Mouse (Mus musculus): ENCODE results near the gene Kcnn1. TPM values are rescaled to one million over a fixed set of nuclear protein-coding genes. Genes with fewer than 3 reads are reported as not detected.

Kcnn1 gene
- polyA plus RNA-seq, 1 experiment from 2014 or later: 9.0 TPM

DNA sequence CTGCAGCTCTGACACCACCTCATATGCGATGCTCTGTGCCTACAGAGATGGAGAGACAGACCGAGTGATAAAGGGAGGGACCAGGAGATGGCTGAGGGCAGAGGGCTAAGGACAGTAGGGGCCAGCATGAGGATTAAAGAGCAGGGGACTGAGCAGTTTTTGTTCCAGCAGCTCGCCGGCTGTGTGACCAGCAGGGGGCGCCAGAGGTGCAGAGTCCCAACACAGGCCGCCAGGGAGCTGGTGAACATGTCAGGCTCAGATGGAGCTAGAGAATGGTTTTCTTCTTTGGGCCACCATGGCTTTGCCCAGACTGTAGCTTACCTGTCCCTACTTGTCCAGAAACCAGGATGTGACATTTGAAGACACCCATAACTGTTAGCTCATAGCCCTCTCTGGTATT lies 18.5 kb downstream of the Kcnn1 start:
- Histone ChIP-seq H3K9ac (ENCODE audit: low read length) (no peak overlapping the region), H3K9me3 (ENCODE audit: control insufficient read depth, low read length) (no peaks in the 10 kb centered on the region), H3K4me1 (replicated peaks; ENCODE audit: control insufficient read depth, insufficient read depth, low read length) (0 out of 2 replicates have a peak, but pooled peaks cover 2% of the 10 kb centered on the region), H3K27me3 (ENCODE audit: control insufficient read depth, insufficient read depth, low read length) (no peaks in the 10 kb centered on the region), H3K4me3 (ENCODE audit: low read depth, low read length) (no peak overlapping the region), H3K27ac (ENCODE audit: low read depth, low read length) (no peak overlapping the region), H3K4me2 (ENCODE audit: low read depth, low read length, severe bottlenecking) (no peak overlapping the region), H3K36me3 (ENCODE audit: control insufficient read depth, insufficient read depth, low read length) (no peaks in the 10 kb centered on the region)
- DNase-seq (ENCODE audit: low spot score) (peak; percentile 96), ATAC-seq (replicated peaks; ENCODE audit: low FRiP score) (peak; percentile 11; the same call in 1 of the 2 replicates)
- WGBS: 2% methylated on average over 6 of the region's 6 CpGs

DNA sequence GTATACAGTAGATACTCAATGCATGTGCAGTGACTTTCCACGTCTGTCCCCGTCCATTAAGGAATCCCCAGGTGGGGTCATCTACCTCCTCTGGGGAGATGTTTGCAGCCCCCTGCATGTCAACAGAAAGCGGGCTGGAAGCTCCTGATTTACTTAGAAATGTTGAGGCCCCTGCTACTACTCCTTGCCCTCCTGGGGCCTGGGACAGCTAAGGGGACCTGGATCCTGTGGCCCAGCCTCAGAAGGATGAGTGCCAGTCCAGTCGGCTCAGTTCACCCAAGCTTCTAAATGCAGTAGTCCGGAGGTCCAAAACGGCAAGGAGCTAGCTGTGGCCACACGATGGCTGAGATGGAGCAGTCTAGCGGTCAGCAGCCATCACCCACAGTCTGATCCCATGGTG lies 19.1 kb downstream of the Kcnn1 start:
- Histone ChIP-seq H3K27ac (ENCODE audit: low read depth, low read length) (peak overlapping the region; percentile 18; the same call in 1 of the 2 replicates), H3K27me3 (ENCODE audit: control insufficient read depth, insufficient read depth, low read length) (no peaks in the 10 kb centered on the region), H3K9me3 (ENCODE audit: control insufficient read depth, low read length) (no peaks in the 10 kb centered on the region), H3K36me3 (ENCODE audit: control insufficient read depth, insufficient read depth, low read length) (no peaks in the 10 kb centered on the region), H3K4me2 (ENCODE audit: low read depth, low read length, severe bottlenecking) (no peak overlapping the region), H3K4me3 (ENCODE audit: low read depth, low read length) (no peak overlapping the region), H3K9ac (ENCODE audit: low read length) (no peak overlapping the region), H3K4me1 (replicated peaks; ENCODE audit: control insufficient read depth, insufficient read depth, low read length) (0 out of 2 replicates have a peak, but pooled peaks cover 2% of the 10 kb centered on the region)
- ATAC-seq (replicated peaks; ENCODE audit: low FRiP score) (no peak), DNase-seq (ENCODE audit: low spot score) (peak; percentile 46)
- WGBS: 90% methylated on average over 8 of the region's 8 CpGs

DNA sequence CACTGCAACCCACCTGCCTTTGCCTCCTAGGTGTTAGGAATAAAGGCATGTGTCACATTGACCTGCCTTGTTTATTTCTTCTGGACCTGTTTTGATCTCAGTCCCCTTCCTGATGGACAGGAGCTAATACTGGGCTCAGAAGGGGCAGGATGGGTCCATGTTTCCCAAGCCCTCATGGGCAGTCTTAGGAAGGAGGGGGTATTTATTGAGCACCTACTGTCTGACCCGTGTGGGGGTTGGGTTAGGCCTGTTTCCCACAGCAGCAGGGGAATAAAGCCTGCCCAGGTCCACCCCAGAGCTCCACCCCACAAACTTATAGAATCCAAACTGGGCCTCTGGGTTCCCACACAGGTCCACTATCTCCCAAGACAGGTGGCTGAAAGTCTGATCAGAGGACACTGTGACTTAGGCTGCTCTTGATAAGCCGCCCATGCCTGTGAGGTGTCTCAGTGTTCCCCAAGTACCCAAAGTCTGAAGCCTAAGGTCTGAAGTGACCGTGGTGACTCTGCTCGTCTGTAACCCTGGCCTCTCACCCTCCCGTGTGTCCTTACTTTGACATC lies 19.8 kb downstream of the Kcnn1 start:
- ATAC-seq (replicated peaks; ENCODE audit: low FRiP score) (no peak), DNase-seq (ENCODE audit: low spot score) (no peak)
- no peaks in the 10 kb centered on the region for H3K9me3 ChIP-seq (ENCODE audit: control insufficient read depth, low read length)
- no peak overlapping the region; the same call in 1 of the 2 replicates for H3K9ac ChIP-seq (ENCODE audit: low read length)
- H3K36me3 ChIP-seq (ENCODE audit: control insufficient read depth, insufficient read depth, low read length): no peaks in the 10 kb centered on the region
- 83% methylated on average over 5 of the region's 5 CpGs for WGBS
- peak overlapping the region; percentile 7; the same call in 1 of the 2 replicates for H3K27ac ChIP-seq (ENCODE audit: low read depth, low read length)
- H3K4me3 ChIP-seq (ENCODE audit: low read depth, low read length): no peak overlapping the region
- H3K4me2 ChIP-seq (ENCODE audit: low read depth, low read length, severe bottlenecking): no peak overlapping the region
- no peaks in the 10 kb centered on the region for H3K27me3 ChIP-seq (ENCODE audit: control insufficient read depth, insufficient read depth, low read length)
- peaks cover 5% of the 10 kb centered on the region; the same call in 1 of the 2 replicates for H3K4me1 ChIP-seq (replicated peaks; ENCODE audit: control insufficient read depth, insufficient read depth, low read length)

DNA sequence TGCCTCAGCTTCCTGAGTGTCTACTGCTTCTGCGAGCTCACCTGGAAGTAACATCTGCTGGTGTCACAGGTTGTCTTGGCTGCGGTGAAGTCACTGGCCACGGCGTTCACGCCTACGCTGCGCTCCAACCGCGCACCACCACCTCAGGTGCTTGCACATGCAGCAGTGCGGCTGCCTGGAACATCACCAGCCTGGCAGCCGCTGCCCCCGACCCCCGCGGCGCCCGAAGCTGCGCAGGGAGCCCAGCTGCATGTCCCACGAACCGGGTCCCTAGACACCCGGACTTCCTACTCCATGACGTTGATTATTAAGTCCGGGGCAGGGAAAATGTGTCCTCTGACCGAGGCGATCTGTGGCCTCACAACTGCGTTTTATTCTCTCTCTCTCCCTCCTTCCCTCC lies 20.6 kb downstream of the Kcnn1 start:
- WGBS: 73% methylated on average over 25 of the region's 25 CpGs
- no peak overlapping the region for H3K4me3 ChIP-seq (ENCODE audit: low read depth, low read length)
- H3K27ac ChIP-seq (ENCODE audit: low read depth, low read length): no peak overlapping the region
- H3K9me3 ChIP-seq (ENCODE audit: control insufficient read depth, low read length): no peaks in the 10 kb centered on the region
- H3K27me3 ChIP-seq (ENCODE audit: control insufficient read depth, insufficient read depth, low read length): no peaks in the 10 kb centered on the region
- DNase-seq (ENCODE audit: low spot score) (no peak), ATAC-seq (replicated peaks; ENCODE audit: low FRiP score) (no peak)
- H3K36me3 ChIP-seq (ENCODE audit: control insufficient read depth, insufficient read depth, low read length): no peaks in the 10 kb centered on the region
- no peak overlapping the region for H3K9ac ChIP-seq (ENCODE audit: low read length)
- H3K4me1 ChIP-seq (replicated peaks; ENCODE audit: control insufficient read depth, insufficient read depth, low read length): peaks cover 5% of the 10 kb centered on the region; the same call in 1 of the 2 replicates
- no peak overlapping the region for H3K4me2 ChIP-seq (ENCODE audit: low read depth, low read length, severe bottlenecking)

DNA sequence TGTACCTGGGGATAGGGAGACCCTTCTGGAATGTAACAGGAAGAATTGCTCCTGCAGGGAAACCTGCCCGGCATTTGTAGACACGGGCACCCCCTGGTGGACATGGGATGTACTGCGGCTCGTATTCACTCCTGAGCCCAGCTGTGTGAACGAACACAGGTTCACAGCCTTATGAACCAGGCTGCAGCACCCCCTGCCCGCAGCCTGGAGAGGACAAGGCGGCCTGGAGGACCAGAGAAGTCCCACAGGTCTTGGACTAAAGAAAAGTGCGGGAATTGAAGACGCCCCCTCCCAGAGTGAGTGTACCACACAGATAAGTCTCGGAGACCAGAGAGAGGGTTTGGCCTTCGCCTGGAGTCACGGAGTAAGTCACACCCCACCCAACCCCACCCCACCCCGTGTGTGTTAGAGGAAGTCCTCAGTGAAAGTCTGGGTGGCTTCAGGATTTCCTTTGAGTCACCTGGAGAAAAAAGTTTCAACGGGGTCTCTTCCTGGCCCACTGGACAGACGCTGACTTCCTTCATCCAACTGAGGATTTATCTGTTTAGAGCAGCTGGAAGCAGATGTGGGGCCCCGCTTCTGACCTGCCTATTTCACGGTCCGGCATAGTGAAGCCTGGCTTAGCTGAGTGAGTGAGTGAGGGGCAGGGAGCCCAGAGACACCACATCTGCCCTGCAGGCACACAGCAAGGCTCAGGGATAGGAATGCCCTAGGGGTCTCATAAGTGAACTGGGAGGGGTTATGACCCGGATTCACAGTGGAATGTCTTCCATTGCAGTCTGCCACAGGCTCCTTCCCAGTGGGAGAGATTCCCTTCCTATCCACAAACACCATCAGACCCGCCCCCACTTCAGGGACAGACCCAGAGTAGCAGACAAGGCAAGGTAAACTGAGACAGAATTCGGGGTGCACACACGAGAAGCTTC lies 21.6 kb downstream of the Kcnn1 start:
- H3K9me3 ChIP-seq (ENCODE audit: control insufficient read depth, low read length): no peaks in the 10 kb centered on the region
- H3K36me3 ChIP-seq (ENCODE audit: control insufficient read depth, insufficient read depth, low read length): no peaks in the 10 kb centered on the region
- no peaks in the 10 kb centered on the region for H3K27me3 ChIP-seq (ENCODE audit: control insufficient read depth, insufficient read depth, low read length)
- no peak overlapping the region for H3K9ac ChIP-seq (ENCODE audit: low read length)
- DNase-seq (ENCODE audit: low spot score) (peak; percentile 96), ATAC-seq (replicated peaks; ENCODE audit: low FRiP score) (no peak)
- H3K4me2 ChIP-seq (ENCODE audit: low read depth, low read length, severe bottlenecking): no peak overlapping the region
- H3K4me1 ChIP-seq (replicated peaks; ENCODE audit: control insufficient read depth, insufficient read depth, low read length): peaks cover 5% of the 10 kb centered on the region; the same call in 1 of the 2 replicates
- H3K4me3 ChIP-seq (ENCODE audit: low read depth, low read length): no peak overlapping the region
- no peak overlapping the region for H3K27ac ChIP-seq (ENCODE audit: low read depth, low read length)
- 44% methylated on average over 22 of the region's 22 CpGs for WGBS

DNA sequence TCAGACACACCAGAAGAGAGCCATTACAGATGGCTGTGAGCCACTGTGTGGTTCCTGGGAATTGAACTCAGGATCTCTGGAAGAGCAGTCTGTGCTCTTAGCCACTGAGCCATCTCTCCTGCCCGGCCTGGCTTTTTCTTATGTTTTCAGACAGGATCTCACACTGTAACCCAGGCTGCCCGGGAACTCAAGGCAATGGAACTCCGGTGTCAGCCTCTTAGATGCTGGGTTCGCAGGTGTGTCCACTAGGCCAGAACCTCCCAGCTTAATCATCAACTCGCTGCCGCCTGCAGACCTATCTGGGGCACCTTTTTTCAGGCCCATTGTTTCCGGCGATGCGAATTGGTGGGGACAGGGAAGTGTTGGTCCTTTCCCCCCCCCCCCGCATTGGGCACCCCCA lies 22.5 kb downstream of the Kcnn1 start:
- no peak for ATAC-seq (replicated peaks; ENCODE audit: low FRiP score)
- no peaks in the 10 kb centered on the region for H3K9me3 ChIP-seq (ENCODE audit: control insufficient read depth, low read length)
- no peak overlapping the region for H3K9ac ChIP-seq (ENCODE audit: low read length)
- no peaks in the 10 kb centered on the region for H3K27me3 ChIP-seq (ENCODE audit: control insufficient read depth, insufficient read depth, low read length)
- 60% methylated on average over 10 of the region's 10 CpGs for WGBS
- no peak overlapping the region for H3K27ac ChIP-seq (ENCODE audit: low read depth, low read length)
- H3K4me2 ChIP-seq (ENCODE audit: low read depth, low read length, severe bottlenecking): no peak overlapping the region
- no peak overlapping the region for H3K4me3 ChIP-seq (ENCODE audit: low read depth, low read length)
- peaks cover 5% of the 10 kb centered on the region; the same call in 1 of the 2 replicates for H3K4me1 ChIP-seq (replicated peaks; ENCODE audit: control insufficient read depth, insufficient read depth, low read length)
- DNase-seq (ENCODE audit: low spot score): no peak
- no peaks in the 10 kb centered on the region for H3K36me3 ChIP-seq (ENCODE audit: control insufficient read depth, insufficient read depth, low read length)

DNA sequence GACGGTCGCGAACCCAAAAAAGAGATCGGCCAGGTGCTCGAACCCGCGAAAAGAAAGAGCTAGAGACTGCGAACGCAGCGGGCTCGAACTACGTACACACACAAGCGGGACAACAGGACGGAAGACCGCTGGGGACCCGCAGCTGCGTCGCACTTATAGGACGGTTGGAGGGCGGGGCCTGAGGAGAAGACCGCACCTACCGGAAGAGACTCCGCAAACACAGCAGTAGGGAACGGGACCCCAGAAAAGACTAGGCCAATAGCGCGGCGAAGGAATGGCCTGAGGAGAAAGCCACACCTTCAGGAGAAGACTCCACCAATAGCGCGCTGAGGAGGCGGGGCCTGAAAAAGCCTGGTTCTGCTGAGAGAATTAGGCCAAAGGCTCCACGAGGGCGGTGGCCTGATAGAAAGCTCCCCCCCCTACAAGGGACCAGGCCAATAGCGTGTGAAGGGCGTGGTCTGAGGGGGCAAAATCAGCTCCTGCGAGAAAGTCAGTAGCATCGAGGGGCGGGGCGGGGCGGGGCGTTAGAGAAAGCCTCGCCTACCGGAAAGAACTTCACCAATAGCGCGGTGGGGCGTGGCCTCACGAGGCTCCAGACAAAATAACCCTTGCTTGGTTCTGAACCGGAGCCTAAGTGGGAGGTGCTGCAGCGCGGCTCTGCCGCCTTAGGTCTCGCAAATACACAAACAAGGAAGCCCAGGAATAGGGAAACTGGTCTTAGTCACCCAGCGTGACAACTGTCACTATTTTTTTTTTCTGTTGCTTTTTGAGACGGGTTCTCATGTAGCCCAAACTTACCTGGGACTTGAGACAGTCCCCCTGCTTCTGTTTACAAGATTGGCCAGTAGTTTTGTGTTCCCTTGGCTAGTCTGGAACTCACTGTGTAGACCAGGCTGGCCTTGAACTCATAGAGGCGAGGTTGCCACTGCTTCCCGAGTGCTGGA lies 23.4 kb downstream of the Kcnn1 start, which contains the start of gene Arrdc2:
TSS of gene Arrdc2 (minus strand) at position 313 of the 944 bp plus-strand sequence.
- Histone ChIP-seq H3K9me3 (ENCODE audit: control insufficient read depth, low read length) (no peaks in the 10 kb centered on the region), H3K27me3 (ENCODE audit: control insufficient read depth, insufficient read depth, low read length) (no peaks in the 10 kb centered on the region), H3K4me3 (ENCODE audit: low read depth, low read length) (peak within 1 kb of the TSS; percentile 68), H3K9ac (ENCODE audit: low read length) (peak within 1 kb of the TSS; percentile 78), H3K4me2 (ENCODE audit: low read depth, low read length, severe bottlenecking) (peak within 1 kb of the TSS; percentile 87), H3K27ac (ENCODE audit: low read depth, low read length) (peak within 1 kb of the TSS; percentile 66), H3K36me3 (ENCODE audit: control insufficient read depth, insufficient read depth, low read length) (no peaks in the 10 kb centered on the region), H3K4me1 (replicated peaks; ENCODE audit: control insufficient read depth, insufficient read depth, low read length) (peaks cover 5% of the 10 kb centered on the region; the same call in 1 of the 2 replicates)
- ATAC-seq (replicated peaks; ENCODE audit: low FRiP score) (peak; percentile 95), DNase-seq (ENCODE audit: low spot score) (peak; percentile 99)
- 2% methylated on average over 55 of the region's 55 CpGs for WGBS

Data from forebrain, embryonic 11.5 days (tissue).